Mouse (Mus musculus) heart, adult 18-20 months (tissue): ENCODE results near the gene Rhog. TPM values are rescaled to one million over a fixed set of nuclear protein-coding genes. Genes with fewer than 3 reads are reported as not detected.

ENCODE experiments used
- DNase-seq, 2 experiments: peaks; one replicate each; pipeline ENCODE4 v3.0.0; 2021 to 2022; ENCODE audit warnings: mixed read lengths in 1 of 2
- total RNA-seq, 2 experiments: library from RNA; stranded (reverse); gene quantifications; 2 replicates each; pipeline ENCODE4 v1.2.3; 2021

Rhog gene
- total RNA-seq, 2 experiments from 2014 or later = 19.6 to 26.9 TPM

DNA sequence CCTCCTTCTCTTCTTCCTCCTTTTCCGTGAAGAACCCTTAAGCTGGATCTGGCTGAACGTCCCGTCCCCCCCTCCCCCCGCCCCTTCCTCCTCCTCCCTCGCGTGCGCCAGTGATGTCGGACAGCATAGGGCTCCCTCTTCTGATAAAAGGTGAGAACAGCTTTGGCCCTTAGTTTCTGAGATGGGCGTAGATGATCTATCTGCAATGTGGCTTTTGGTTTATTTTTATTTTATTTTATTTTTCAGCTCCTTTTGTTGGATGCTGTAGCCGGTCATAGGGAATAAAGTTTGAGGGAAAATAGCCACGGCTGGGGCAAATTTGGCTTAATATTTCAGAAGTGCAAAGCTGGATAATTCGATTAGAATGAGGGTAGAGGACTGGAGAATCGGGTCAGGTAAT lies 33.5 kb downstream of the Rhog start:
- peak; percentile 62 to 68 for DNase-seq

DNA sequence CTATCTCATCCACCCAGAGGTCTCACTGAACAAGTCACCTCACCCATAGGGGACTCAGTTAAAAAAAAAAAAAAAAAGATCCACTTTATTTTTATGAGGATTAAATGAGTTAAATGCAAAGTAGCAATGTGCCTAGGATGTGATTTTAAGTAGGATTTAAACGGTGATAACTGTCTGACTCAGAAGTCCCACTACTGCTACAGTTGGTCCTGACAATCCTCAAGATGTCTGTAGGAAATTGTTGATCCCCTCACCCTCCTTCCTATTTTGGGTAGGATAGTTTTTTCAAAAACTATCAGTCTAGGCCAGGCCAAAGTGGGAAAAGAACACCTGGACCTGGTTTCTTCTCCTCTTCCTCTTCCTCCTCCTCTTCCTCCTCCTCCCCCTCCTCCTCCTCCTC lies 34.0 kb downstream of the Rhog start:
- DNase-seq = no peak

DNA sequence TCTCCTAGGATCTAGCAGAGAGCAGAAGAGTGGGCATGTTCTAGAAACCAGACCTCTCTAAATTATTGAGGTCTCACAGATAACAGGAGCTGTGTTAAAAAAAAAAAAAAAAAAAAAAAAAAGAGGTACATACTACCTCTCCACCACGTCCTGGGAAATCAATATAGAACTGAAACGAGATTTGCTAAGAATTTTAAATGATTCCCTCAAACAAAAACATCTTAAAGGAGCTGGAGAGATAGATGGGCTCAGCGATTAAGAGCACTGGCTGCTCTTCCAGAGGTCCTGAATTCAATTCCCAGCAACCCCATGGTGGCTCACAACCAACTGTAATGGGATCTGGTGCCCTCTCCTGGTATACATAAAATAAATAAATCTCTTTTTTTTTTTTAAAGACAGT lies 44.8 kb downstream of the Rhog start:
- no peak for DNase-seq

DNA sequence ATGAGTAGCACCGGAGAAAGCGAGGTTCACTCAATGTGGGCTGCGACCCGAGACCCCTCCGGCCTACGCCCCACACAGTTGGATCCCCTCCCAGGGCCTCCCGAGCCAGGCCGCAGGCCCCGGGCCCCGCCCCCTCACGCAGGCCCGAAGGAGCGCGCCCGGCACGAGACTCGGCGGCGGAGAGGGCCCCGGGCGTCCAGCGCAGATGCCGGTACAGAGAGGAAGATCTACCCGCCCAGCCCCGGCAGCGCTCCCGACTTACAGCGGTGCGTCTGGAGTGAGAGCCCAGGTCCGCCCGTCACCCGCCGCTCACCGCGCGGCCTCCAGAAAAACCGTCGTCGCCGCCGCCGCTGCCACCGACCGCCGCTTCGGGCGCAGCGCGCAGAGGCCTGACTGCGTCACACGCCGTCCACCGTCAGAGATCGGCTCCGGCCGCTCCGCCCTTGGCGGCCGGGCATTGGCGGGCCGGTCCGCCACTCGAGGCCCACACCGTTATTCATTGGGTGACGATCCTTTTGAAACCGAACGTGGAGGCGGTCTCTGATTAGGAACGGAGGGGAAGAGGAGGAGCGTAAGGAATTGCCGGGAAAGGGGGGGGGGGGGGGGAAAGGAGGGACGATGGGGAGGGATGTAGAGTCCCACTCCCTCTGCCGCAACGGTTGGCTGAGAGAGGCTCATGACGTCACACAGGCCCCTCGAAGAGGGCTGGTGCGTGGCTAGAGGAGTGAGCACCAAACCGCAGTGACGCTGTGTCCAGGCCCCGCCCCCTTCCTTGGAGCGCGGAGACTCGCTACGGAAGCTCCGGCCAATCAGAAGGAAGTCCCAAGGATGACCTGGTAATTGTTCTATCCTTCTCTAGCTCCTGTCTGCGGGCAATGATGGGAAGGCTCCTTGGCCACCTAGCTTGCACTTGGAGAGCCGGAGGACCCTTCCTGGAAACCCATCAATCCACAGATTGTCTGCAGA lies 45.8 kb downstream of the Rhog start, which contains the start of the genes Nup98 and Pgap2:
Nup98 (minus strand) TSS at position 421 of the 966 bp plus-strand sequence.
Pgap2 (plus strand) TSS at position 453 of the 966 bp plus-strand sequence.
- DNase-seq = peak; percentile 99

DNA sequence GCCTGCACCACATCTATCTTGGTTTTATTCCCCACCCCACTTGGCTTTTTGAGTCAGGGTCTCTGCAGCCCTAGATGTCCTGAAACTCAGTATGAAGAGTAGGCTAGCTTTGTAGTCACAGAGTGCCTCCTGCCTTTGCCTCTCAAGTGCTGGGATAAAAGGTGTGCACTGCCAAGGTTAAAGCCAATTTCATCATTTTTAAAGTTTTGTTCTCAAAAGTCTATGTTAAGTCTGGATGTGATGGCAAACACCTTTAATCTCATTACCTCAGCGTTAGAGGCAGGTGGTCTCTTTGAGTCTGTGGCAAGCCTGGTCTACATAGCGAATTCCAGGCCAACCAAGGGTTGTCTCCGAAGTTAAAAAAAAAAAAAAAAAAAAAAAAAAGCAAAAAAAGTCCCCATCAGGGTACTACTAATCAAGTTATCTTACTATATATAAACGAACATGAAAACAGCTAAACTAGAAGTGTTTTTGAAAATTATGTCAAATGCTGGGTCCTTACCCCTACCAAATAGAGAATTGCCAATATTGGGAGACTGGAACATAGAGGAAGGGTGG lies 47.0 kb downstream of the Rhog start:
- DNase-seq = no peak

DNA sequence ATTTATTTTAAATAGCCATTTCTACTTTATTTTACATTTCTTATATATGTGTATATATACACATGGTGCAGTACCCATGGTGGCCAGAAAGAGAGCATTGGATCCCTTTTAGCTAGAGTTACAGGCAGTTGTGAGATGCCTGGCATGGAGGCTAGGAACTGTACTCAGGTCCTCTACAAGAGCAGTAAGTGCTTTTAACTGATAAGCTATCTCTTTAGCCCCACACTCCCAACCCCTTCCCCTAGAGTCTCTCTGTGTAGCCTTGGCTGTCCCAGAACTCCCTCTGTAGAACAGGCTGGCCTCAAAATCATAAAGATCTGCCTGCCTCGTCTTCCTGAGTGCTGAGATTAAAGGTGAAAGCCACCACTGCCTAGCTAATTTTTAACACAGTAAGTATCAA lies 50.2 kb downstream of the Rhog start:
- DNase-seq = no peak

DNA sequence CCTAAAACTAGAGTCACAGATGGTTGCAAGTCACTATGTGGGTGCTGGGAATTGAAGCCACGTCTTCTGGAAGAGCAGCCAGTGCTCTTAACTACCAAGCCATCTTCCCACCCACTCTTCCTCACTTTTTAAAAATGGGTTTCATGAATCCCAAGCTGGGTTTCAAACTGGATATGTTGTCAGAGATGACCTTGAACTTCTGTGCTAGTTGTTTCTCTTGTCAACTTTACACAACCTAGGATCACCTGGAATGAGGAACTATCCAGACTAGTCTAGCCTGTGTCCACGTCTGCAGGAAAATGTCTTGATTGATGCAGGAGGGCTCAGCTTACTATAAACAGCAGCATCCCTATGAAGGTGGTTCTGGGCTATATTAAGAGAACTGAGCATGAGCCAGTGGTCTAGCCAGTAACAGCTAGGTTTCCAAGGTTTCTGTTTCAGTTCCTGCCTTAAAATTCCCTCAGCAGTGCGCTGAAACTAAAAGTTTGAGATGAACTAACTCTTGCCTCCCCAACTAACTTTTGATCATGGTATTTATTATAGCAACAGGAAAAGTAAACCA lies 51.5 kb downstream of the Rhog start:
- DNase-seq = no peak

DNA sequence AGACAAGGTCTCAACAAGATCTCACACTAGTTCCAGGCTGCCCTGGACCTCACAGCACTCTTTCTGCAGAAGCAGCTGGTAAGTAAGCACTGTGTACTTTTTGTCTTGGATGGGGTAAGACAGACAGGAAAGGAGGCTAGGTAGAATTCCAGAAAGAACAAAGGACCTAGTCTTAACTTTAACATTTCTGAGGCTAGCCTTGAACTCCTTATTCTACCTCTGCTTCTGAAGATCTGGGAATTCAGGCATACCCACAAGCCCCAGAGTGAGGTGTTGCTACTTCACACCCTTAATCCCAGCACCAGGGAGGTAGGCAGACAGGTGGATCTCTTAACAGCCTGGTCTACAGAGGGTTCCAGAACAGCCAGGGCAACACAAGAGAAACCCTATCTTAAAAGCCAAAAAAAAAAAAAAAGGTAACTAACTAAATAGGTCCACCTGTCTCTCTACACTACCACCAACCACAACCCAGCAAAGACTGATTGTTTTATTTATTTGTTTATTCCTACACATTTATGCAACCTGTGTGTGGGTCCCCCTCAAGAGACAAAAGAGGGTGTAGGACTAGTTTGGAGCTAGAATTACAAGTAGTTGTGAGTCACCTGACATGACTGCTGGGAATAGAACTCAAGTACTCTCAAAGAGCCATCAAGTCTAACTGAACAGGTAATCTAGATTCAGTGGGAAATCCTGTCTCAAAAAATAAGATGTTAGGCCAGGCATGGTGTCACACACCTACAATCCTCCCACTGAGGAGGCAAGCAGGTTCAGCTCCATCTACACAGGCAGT lies 54.7 kb downstream of the Rhog start:
- no peak for DNase-seq

DNA sequence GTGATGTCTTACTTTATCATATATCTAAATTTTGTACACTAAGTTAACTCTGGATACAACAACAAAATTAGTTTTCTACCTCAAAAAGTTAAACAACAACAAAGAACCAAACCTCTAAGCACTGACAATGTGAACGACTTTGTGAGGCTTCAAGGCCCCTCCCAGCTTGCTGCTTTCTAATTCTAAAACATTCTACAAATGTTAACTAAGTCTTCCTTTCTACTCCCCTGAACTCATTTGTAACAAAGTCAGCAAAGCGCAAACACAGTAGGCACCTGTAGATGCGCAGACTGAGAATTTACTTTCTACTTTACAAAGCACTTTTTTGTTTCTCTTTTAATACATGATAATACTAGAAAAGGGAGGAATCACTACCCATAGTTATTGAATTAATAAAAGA lies 55.3 kb downstream of the Rhog start:
- no peak for DNase-seq

DNA sequence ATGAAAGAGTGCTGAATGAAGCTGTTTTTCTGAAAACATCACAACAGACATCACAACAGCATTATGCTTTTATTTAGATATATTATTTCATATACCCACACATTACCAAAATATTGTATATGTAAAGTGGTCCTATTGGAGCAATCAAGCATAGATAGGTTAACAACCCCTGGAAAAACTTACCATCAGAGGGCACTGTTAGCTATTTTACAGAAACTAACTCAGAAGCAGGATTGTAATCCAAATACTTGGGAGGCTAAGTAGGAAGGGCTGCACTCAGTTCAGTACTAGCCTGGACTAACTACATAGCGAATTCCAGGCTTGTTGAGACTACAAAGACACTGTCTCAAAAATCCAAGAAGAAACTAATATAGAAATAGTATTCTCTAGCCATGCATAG lies 63.5 kb downstream of the Rhog start:
- DNase-seq = peak in 1 of 2 experiments; percentile 32

Other genes starting within 250 kb of the Rhog start
- gene Il18bp, start 237.4 kb downstream of the Rhog start, total RNA-seq = 10 to 100 TPM in 1 of 2 experiments, 1 to 10 TPM in 1; 7.4 to 11.9 TPM
- gene Rnf121, start 190.6 kb downstream of the Rhog start, total RNA-seq = 10 to 100 TPM; 24.5 TPM
- 1 to 10 TPM; 4.9 to 6.9 TPM for gene Xndc1, start 190.5 kb downstream of the Rhog start, total RNA-seq
- under 1 TPM; 0.44 to 0.74 TPM for gene Xntrpc, start 190.3 kb downstream of the Rhog start, total RNA-seq
- gene Trpc2, start 172.9 kb downstream of the Rhog start, total RNA-seq = under 1 TPM; 0.15 to 0.90 TPM
- 100 to 1,000 TPM; 268 to 300 TPM for gene Art1, start 154.3 kb downstream of the Rhog start, total RNA-seq
- gene Art5, start 146.6 kb downstream of the Rhog start, total RNA-seq = 10 to 100 TPM; 15.2 to 22.8 TPM
- gene Chrna10, start 139.2 kb downstream of the Rhog start, total RNA-seq = not detected
- 10 to 100 TPM; 31.0 to 35.4 TPM for gene Nup98, start 45.9 kb downstream of the Rhog start, total RNA-seq
- 10 to 100 TPM; 77.6 to 82.5 TPM for gene Pgap2, start 45.8 kb downstream of the Rhog start, total RNA-seq
- 10 to 100 TPM; 20.7 to 25.8 TPM for gene Stim1, start 11.8 kb upstream of the Rhog start, total RNA-seq
- 10 to 100 TPM in 1 of 2 experiments, 1 to 10 TPM in 1; 9.5 to 10.1 TPM for gene Rrm1, start 185.6 kb upstream of the Rhog start, total RNA-seq
- not detected for gene Olfr543, start 225.6 kb upstream of the Rhog start, total RNA-seq
- gene Olfr544, start 232.3 kb upstream of the Rhog start, total RNA-seq = not detected
- gene Olfr545, start 243.5 kb upstream of the Rhog start, total RNA-seq = not detected